Mouse (Mus musculus) MEL (cell line): ENCODE measurements at regions not wholly inside any gene's neighbourhood (a gene's known extent, or its start where the extent isn't known, plus 50 kb on each side); places are given as distances from the start of the nearest gene placed in this dataset.

Experiments used
- DNase-seq: peaks from one replicate; pipeline ENCODE4 v3.0.0; 2011; ENCODE audit warnings: low read depth, low spot score
- H3K27ac ChIP-seq: 2 replicates; pipeline ENCODE4 v1.5.1; 2012; ENCODE audit warnings: low read depth, mild to moderate bottlenecking, control low read depth, low read length, moderate library complexity; ENCODE audit not compliant: control insufficient read depth
- H3K27me3 ChIP-seq, 2 experiments: fragments of 150-350 bp in 1 of 2; sonication (generic) in 1 of 2; 2 replicates each; pipeline ENCODE4 v1.6.1; 2012; ENCODE audit warnings: low read length in 2 of 2, mild to moderate bottlenecking in 2 of 2, improper control_type of control experiment in 1 of 2, moderate library complexity in 1 of 2; ENCODE audit not compliant: insufficient read depth in 2 of 2, control insufficient read depth in 1 of 2
- H3K36me3 ChIP-seq, 2 experiments: 2 replicates each; pipeline ENCODE4 v1.6.1; 2012 to 2014; ENCODE audit warnings: low read length in 2 of 2, improper control_type of control experiment in 1 of 2, inconsistent platforms in 1 of 2, mild to moderate bottlenecking in 1 of 2; ENCODE audit not compliant: insufficient read depth in 2 of 2, control insufficient read depth in 1 of 2
- H3K4me1 ChIP-seq, 2 experiments: fragments of 150-350 bp in 1 of 2; sonication (generic) in 1 of 2; 2 replicates each; pipeline ENCODE4 v1.6.1; 2012; ENCODE audit warnings: low read length in 2 of 2, improper control_type of control experiment in 1 of 2, mild to moderate bottlenecking in 1 of 2; ENCODE audit not compliant: insufficient read depth in 2 of 2, control insufficient read depth in 1 of 2
- H3K4me3 ChIP-seq, 2 experiments: fragments of 150-350 bp in 1 of 2; sonication (generic) in 1 of 2; 2 replicates each; pipeline ENCODE4 v1.5.1; 2012; ENCODE audit warnings: low read depth in 2 of 2, low read length in 2 of 2, mild to moderate bottlenecking in 2 of 2, moderate library complexity in 2 of 2, control low read depth in 1 of 2, improper control_type of control experiment in 1 of 2; ENCODE audit not compliant: control insufficient read depth in 1 of 2, insufficient read depth in 1 of 2
- H3K79me2 ChIP-seq: 2 replicates; pipeline ENCODE4 v1.6.1; 2012; ENCODE audit warnings: mild to moderate bottlenecking, low read length, moderate library complexity; ENCODE audit not compliant: control insufficient read depth, poor library complexity, insufficient read depth
- H3K9ac ChIP-seq: 2 replicates; pipeline ENCODE4 v1.6.1; 2012; ENCODE audit warnings: low read depth, mild to moderate bottlenecking, control low read depth, low read length, moderate library complexity; ENCODE audit not compliant: control insufficient read depth, poor library complexity, severe bottlenecking
- H3K9me3 ChIP-seq: fragments of 150-350 bp; sonication (generic); replicated peaks from 2 replicates; pipeline ENCODE4 v1.6.1; 2012; ENCODE audit warnings: mild to moderate bottlenecking, low read length, improper control_type of control experiment, moderate library complexity; ENCODE audit not compliant: insufficient read depth
- CHD1 ChIP-seq: IDR thresholded peaks from 2 replicates; pipeline ENCODE4 v1.6.1; 2012; ENCODE audit warnings: low read depth, mild to moderate bottlenecking, inconsistent platforms, low read length, improper control_type of control experiment
- CTCF ChIP-seq, 3 experiments: IDR thresholded peaks in 2 of 3; conservative IDR thresholded peaks in 1 of 3; 2 replicates each; pipeline ENCODE4 v1.5.1; 2011 to 2012; ENCODE audit warnings: low read length in 3 of 3, low read depth in 2 of 3, mild to moderate bottlenecking in 2 of 3, improper control_type of control experiment in 1 of 3, inconsistent platforms in 1 of 3, mixed read lengths in 1 of 3, moderate library complexity in 1 of 3; ENCODE audit not compliant: control insufficient read depth in 1 of 3, insufficient read depth in 1 of 3, poor library complexity in 1 of 3, severe bottlenecking in 1 of 3
- E2F4 ChIP-seq: IDR thresholded peaks from 2 replicates; pipeline ENCODE4 v1.6.1; 2011; ENCODE audit warnings: low read depth, low read length, improper control_type of control experiment, borderline replicate concordance
- ETS1 ChIP-seq: IDR thresholded peaks from 2 replicates; pipeline ENCODE4 v1.6.1; 2012; ENCODE audit warnings: low read depth, mild to moderate bottlenecking, inconsistent platforms, low read length, improper control_type of control experiment, moderate library complexity
- KAT2A ChIP-seq: conservative IDR thresholded peaks from 2 replicates; pipeline ENCODE4 v1.6.1; 2012; ENCODE audit warnings: low read depth, low read length, improper control_type of control experiment, inconsistent platforms
- MAFK ChIP-seq: IDR thresholded peaks from 2 replicates; pipeline ENCODE4 v1.6.1; 2011; ENCODE audit warnings: low read depth, mild to moderate bottlenecking, low read length, improper control_type of control experiment, borderline replicate concordance
- MXI1 ChIP-seq: IDR thresholded peaks from 2 replicates; pipeline ENCODE4 v1.6.1; 2011; ENCODE audit warnings: mild to moderate bottlenecking, low read depth, low read length, improper control_type of control experiment
- MYB ChIP-seq: IDR thresholded peaks from 2 replicates; pipeline ENCODE4 v1.6.1; 2011; ENCODE audit warnings: mild to moderate bottlenecking, low read depth, low read length, improper control_type of control experiment
- NELFE ChIP-seq: IDR thresholded peaks from 2 replicates; pipeline ENCODE4 v1.6.1; 2011; ENCODE audit warnings: low read depth, low read length, improper control_type of control experiment
- NRF1 ChIP-seq: IDR thresholded peaks from 2 replicates; pipeline ENCODE4 v1.6.1; 2014; ENCODE audit warnings: low read depth, mild to moderate bottlenecking, inconsistent platforms, low read length, improper control_type of control experiment, moderate library complexity; ENCODE audit not compliant: poor library complexity, insufficient read depth, severe bottlenecking
- POLR2A ChIP-seq, 2 experiments: IDR thresholded peaks; 2 replicates each; pipeline ENCODE4 v1.6.1; 2011 to 2012; ENCODE audit warnings: low read length in 2 of 2, mild to moderate bottlenecking in 2 of 2, control low read depth in 1 of 2, improper control_type of control experiment in 1 of 2, low read depth in 1 of 2, moderate library complexity in 1 of 2; ENCODE audit not compliant: control insufficient read depth in 1 of 2, insufficient read depth in 1 of 2, poor library complexity in 1 of 2
- POLR2AphosphoS2 ChIP-seq: IDR thresholded peaks from 2 replicates; pipeline ENCODE4 v1.6.1; 2011; ENCODE audit warnings: low read length, improper control_type of control experiment
- POLR2AphosphoS5 ChIP-seq: IDR thresholded peaks from 2 replicates; pipeline ENCODE4 v1.6.1; 2012; ENCODE audit warnings: low read depth, borderline replicate concordance, mild to moderate bottlenecking, inconsistent platforms, low read length, moderate library complexity, mixed read lengths
- RAD21 ChIP-seq: IDR thresholded peaks from 2 replicates; pipeline ENCODE4 v1.6.1; 2011; ENCODE audit warnings: mild to moderate bottlenecking, low read depth, low read length, improper control_type of control experiment
- RCOR1 ChIP-seq: IDR thresholded peaks from 2 replicates; pipeline ENCODE4 v1.6.1; 2012; ENCODE audit warnings: low read depth, mild to moderate bottlenecking, inconsistent platforms, low read length, improper control_type of control experiment
- SIN3A ChIP-seq: IDR thresholded peaks from 2 replicates; pipeline ENCODE4 v1.6.1; 2012; ENCODE audit warnings: low read length, improper control_type of control experiment, inconsistent platforms
- SMC3 ChIP-seq: IDR thresholded peaks from 2 replicates; pipeline ENCODE4 v1.6.1; 2011; ENCODE audit warnings: low read depth, low read length, improper control_type of control experiment
- TAL1 ChIP-seq: IDR thresholded peaks from 2 replicates; pipeline ENCODE4 v1.6.1; 2012; ENCODE audit warnings: mild to moderate bottlenecking, inconsistent platforms, low read length, moderate library complexity, mixed read lengths
- TBP ChIP-seq: IDR thresholded peaks from 2 replicates; pipeline ENCODE4 v1.8.0; 2011; ENCODE audit warnings: low read depth, low read length, improper control_type of control experiment
- TCF12 ChIP-seq: IDR thresholded peaks from 2 replicates; pipeline ENCODE4 v1.6.1; 2014; ENCODE audit warnings: low read depth, mild to moderate bottlenecking, inconsistent platforms, low read length, improper control_type of control experiment, moderate library complexity
- UBTF ChIP-seq: IDR thresholded peaks from 2 replicates; pipeline ENCODE4 v1.6.1; 2012; ENCODE audit warnings: low read depth, mild to moderate bottlenecking, inconsistent platforms, low read length, improper control_type of control experiment, moderate library complexity, borderline replicate concordance; ENCODE audit not compliant: insufficient read depth
- USF1 ChIP-seq: IDR thresholded peaks from 2 replicates; pipeline ENCODE4 v1.6.1; 2014; ENCODE audit warnings: low read depth, mild to moderate bottlenecking, inconsistent platforms, low read length, improper control_type of control experiment, moderate library complexity
- ZC3H11A ChIP-seq: IDR thresholded peaks from 2 replicates; pipeline ENCODE4 v1.6.1; 2012; ENCODE audit warnings: low read depth, mild to moderate bottlenecking, inconsistent platforms, low read length, improper control_type of control experiment
- ZKSCAN1 ChIP-seq: IDR thresholded peaks from 2 replicates; pipeline ENCODE4 v1.6.1; 2012; ENCODE audit warnings: low read depth, mild to moderate bottlenecking, inconsistent platforms, low read length, improper control_type of control experiment, moderate library complexity

DNA sequence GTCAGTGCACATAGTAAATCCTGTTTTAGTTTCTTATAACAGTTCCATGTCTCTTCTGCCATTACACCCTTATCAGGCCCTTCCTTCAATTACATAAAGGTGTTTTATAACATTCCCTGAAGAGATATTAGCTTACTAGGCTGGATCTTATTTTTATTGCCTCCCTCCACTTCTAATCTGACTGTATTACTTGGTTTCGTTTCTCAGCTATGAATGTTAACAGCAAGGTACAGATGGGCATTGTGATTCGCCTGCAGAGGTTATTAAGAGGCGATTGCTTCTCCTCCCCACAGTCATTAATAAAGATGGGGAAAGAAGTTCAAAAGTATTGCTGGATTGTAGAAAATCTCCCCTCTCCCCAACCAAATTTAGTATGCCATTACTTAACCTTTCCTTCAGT lies 66.4 kb upstream of the Frg1 start:
- Histone ChIP-seq H3K4me3 (no peak overlapping the region), H3K27ac (no peak overlapping the region), H3K4me1 (no peaks in the 10 kb centered on the region), H3K79me2 (no peaks in the 10 kb centered on the region), H3K9me3 (no peaks in the 10 kb centered on the region), H3K9ac (no peak overlapping the region), H3K27me3 (no peaks in the 10 kb centered on the region), H3K36me3 (no peaks in the 10 kb centered on the region)
- no peak for TF ChIP-seq TCF12
- no peak for TF ChIP-seq ZKSCAN1
- TF ChIP-seq E2F4: no peak
- no peak for TF ChIP-seq RAD21
- TF ChIP-seq NRF1: no peak
- TF ChIP-seq SIN3A: no peak
- no peak for TF ChIP-seq MAFK
- no peak for DNase-seq

DNA sequence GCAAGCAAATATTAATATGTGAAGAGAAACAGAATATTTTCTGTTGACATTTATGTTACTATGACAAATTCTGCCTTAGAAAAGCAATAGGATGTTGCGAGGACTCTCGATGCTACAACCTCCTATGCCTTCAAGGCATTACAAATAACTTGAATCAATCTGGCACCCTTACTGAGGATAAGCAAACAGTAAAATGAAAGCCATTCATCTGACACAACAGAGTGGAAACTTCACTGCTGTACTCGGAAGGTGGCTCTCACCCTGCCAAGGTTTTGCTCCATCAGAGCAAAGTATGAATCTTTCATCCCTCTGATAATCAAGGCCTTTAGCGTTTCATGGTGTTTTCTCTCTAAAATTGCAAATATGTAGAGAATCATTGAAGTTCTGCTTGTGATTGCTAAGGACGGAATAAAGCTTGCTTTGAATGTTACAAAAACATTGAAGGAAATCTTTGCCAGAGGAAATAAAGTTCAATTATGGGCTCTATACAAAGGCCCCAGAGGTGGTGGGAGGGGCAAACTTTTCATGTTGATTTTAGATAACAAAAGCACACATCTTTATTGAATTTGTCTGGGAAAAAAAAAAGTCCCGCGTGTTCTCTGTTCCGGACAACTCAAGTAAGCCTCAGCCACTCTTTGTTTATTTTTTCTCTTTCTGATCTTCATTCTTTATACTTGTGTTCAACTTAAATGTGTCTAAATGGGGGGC lies 56.3 kb upstream of the Frg1 start:
- no peaks in the 10 kb centered on the region for H3K79me2 ChIP-seq
- no peaks in the 10 kb centered on the region for H3K9me3 ChIP-seq
- no peak overlapping the region for H3K4me3 ChIP-seq
- TF ChIP-seq POLR2A (IDR thresholded peaks at IDR 0.05; ENCODE audit: control insufficient read depth in 1 of 2, insufficient read depth in 1 of 2, low read depth in 1 of 2, low read length in 2 of 2, poor library complexity in 1 of 2) (no peak), RCOR1 (no peak), ZC3H11A (no peak), CTCF (IDR thresholded peaks at IDR 0.05 in 2 of 3, conservative IDR thresholded peaks at IDR 0.05 in 1 of 3; ENCODE audit: control insufficient read depth in 1 of 3, insufficient read depth in 1 of 3, low read depth in 2 of 3, low read length in 3 of 3, poor library complexity in 1 of 3, severe bottlenecking in 1 of 3) (no peak), UBTF (no peak), SIN3A (no peak), MYB (no peak), USF1 (no peak), TCF12 (no peak), SMC3 (no peak), TBP (no peak), ETS1 (no peak), POLR2AphosphoS2 (no peak), MXI1 (no peak), MAFK (no peak), TAL1 (no peak), NELFE (no peak), POLR2AphosphoS5 (no peak), KAT2A (no peak), CHD1 (no peak)
- DNase-seq: no peak
- no peak overlapping the region for H3K27ac ChIP-seq
- H3K27me3 ChIP-seq: no peaks in the 10 kb centered on the region
- H3K9ac ChIP-seq: no peak overlapping the region
- H3K36me3 ChIP-seq: no peaks in the 10 kb centered on the region
- H3K4me1 ChIP-seq: no peaks in the 10 kb centered on the region
